Mouse (Mus musculus): ENCODE data around the gene Ptgds.

- TF ChIP-seq CTCF (IDR thresholded peaks at IDR 0.05; ENCODE audit: control insufficient read depth, insufficient read depth, low read length) (no peak), POLR2A (IDR thresholded peaks at IDR 0.05; ENCODE audit: borderline replicate concordance, control insufficient read depth, low read depth, low read length) (no peak)
Measured at GRCm38 (mm10) chr2:25504538-25504937, 34.7 kb upstream of the Ptgds start.
